Mouse (Mus musculus): ENCODE data around the gene Tm2d1.
"Not testable (repeated sequence)": the region's sequence is repeated elsewhere in the genome, so short reads cannot be mapped to it uniquely, and the experiment has no call there.

The Tm2d1 gene

GRCm38 (mm10) chr4:98382716-98383424 lies at the start of gene Tm2d1:
TSS of gene Tm2d1 (minus strand) at chr4:98383306.
- DNase-seq: peak; percentile 76

GRCm38 (mm10) chr4:98428371-98428770 lies 45.3 kb upstream of the Tm2d1 start:
- no peak for DNase-seq

GRCm38 (mm10) chr4:98415150-98415549 lies 32.0 kb upstream of the Tm2d1 start:
- not testable (repeated sequence) for DNase-seq

GRCm38 (mm10) chr4:98408455-98408854 lies 25.3 kb upstream of the Tm2d1 start:
- no peak for DNase-seq

DNA sequence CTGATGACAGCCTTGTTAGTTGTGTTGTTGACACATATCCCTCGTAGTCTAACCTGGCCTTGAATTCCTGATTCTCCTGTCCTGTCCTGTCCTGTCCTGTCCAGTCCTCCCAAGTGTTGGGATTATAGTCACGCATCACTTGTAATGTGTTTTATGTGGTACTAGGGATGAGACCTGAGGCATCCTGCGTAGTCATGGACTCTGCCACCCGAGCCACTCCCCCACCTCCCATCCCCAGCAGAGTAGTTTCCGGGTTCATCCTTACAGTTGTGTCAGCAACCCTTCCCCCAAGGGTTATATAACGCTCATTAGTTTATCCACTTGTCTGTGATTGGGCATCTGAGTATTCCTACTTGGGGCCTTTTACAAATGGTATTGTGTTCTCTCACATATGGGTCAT lies 21.3 kb upstream of the Tm2d1 start:
- no peak for DNase-seq

- DNase-seq: no peak
These were observed 20.4 kb upstream of the Tm2d1 start for GRCm38 (mm10) chr4:98403492-98403891.

- no peak for DNase-seq
These were observed 18.5 kb upstream of the Tm2d1 start for GRCm38 (mm10) chr4:98401584-98401962.

- no peak for DNase-seq
These were observed 17.9 kb upstream of the Tm2d1 start for GRCm38 (mm10) chr4:98400926-98401583.

DNA sequence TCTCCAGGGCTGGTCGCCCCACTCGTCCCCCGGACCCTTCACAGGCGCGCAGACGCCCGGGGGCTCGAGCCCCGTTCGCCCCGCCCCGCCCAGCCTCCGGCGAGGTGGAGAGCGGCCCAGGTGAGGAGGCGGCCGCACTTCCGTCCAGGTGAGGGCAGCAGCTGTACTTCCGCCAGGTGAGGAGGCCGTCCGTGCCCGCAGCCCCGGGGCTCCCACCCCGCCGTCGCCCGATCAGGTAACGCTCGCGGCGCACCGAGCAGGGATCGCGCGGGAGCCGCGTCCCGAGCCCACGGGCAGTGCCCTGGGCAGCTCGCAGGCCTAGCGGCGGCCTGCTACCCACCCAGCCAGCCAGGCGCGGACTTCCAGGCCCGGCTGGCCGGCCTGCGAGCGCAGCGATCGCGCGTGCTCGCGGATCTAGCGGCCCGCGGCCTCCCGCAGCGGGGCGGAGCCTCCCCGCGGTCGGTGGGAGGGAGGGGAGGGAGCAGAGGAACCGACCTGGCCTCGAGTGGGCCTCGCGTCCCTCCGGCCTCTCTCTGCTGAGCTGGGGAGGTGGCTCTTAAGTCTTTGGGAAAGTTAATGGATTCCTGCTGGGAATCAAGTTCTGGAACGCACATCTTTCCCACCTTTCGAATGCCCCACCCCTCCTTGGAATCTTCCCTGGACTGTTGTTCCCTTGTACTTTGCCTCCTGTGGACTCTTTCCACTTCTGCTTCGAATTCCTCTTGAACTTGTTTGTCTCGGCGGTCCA lies 12.8 kb upstream of the Tm2d1 start, which contains the start of gene Patj:
TSS of gene Patj (plus strand) at position 96 of the 748 bp plus-strand sequence.
- peak; percentile 63 for DNase-seq

- no peak for DNase-seq
These were observed 12.2 kb upstream of the Tm2d1 start for GRCm38 (mm10) chr4:98395346-98395689.

DNA sequence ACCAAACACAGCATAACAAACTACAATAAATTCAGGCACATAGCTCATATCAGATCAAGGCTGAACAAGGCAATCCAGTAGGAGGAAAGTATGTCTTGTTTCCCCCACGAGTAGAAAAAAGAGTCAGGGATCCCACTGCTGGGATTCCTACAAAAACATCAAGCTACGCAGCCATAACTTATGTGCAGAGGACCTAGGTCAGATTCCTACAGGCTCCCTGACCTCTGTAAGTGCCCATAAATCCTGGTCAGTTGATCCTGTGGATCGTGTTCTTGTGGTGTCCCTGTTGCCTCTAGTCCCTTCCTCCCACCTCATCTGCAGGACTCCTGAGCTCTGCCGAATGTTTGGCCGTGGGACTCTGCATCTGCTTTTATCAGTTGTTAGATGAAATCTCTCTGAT lies 1.9 kb upstream of the Tm2d1 start:
- no peak for DNase-seq

GRCm38 (mm10) chr4:98376943-98377342 lies 6.2 kb downstream of the Tm2d1 start:
- no peak for DNase-seq

- DNase-seq: no peak
These were observed 7.7 kb downstream of the Tm2d1 start for GRCm38 (mm10) chr4:98375401-98375800.

- no peak for DNase-seq
These were observed 24.9 kb downstream of the Tm2d1 start for GRCm38 (mm10) chr4:98358034-98358809.

- DNase-seq: no peak
These were observed 34.5 kb downstream of the Tm2d1 start for GRCm38 (mm10) chr4:98348580-98348979.

DNA sequence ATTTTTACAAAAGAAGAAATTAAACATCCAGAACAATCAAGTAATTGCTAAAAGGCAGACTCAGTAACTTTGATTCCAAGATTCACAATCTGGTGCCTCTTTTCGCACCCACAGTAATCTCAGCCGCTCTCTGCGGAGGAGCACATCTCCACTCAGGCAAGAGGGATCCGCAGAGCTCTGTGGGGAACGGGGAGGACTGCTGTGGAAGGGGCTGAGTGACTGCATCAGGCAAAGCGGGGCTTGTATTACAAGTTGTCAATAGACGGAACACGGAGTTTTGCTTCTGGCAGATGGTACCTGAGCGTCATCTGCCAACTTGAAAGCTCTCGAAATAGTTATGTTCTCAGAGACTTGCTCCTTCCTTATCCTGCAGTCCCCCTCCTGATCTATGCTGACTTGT lies 37.3 kb downstream of the Tm2d1 start:
- DNase-seq: no peak

GRCm38 (mm10) chr4:98339992-98340564 lies 43.0 kb downstream of the Tm2d1 start:
- no peak for DNase-seq

DNA sequence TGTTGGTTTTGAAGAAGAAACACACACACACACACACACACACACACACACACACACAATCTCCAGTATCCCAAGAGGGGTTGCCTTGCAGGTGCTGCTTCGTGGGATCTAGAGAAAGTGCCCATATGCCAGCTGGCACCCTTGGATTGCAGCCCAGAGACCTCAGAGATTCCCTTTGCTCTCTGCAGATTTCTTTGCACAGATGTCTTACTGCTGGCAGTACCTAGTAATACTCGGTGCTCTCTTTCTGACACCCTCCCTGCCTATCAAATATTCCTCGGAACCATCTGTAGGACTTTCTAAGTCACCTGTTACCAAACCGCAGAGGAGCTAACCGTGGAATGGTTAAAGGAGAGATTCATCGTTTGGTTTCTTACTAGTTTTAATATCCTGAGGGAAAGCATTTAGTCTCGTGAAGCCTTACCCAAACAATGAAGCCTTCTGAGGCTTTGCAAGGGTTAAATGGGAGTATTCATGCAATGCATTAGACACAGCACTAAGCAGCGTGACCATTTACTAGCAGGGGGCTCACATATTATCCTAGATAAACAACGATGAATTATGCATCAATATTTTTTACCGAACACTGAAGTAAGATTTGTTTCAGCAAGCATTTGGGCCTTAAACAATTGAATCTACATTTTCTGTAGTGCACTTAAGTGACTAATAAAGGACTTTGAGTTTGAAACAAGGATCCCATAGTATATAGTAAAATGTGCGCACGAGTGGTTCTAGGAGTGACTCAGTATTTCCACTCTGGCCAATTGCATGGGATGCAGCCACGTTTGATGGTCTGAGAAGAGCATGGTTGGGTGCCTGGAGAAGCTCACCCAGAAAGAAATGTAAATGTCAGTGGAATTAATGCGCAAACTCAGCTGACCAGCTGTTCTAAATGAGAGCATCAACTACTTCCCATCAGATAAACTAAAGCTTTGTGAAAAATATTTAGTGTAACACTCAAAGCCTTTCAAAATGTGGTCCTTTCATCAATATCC lies 44.2 kb downstream of the Tm2d1 start:
- no peak for DNase-seq

- no peak for DNase-seq
These were observed 45.9 kb downstream of the Tm2d1 start for GRCm38 (mm10) chr4:98337197-98337596.

DNA sequence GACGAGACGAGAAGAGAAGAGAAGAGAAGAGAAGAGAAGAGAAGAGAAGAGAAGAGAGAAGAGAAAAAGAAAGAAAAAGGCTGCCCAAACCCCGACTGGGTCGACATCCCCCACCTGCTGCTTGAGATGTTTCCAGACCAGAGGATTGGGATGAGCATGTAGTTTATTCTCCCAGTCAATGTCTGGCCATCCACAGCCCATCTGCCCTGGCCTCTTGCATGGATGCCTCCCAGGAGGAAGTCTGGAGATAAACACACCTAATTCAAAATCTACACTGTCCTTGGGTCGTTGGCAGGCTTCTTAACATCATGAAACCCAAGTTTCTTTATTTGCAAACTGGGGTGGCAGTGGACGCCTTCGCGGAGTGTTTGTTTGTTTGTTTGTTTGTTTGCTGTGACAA lies 47.4 kb downstream of the Tm2d1 start:
- no peak for DNase-seq

DNA sequence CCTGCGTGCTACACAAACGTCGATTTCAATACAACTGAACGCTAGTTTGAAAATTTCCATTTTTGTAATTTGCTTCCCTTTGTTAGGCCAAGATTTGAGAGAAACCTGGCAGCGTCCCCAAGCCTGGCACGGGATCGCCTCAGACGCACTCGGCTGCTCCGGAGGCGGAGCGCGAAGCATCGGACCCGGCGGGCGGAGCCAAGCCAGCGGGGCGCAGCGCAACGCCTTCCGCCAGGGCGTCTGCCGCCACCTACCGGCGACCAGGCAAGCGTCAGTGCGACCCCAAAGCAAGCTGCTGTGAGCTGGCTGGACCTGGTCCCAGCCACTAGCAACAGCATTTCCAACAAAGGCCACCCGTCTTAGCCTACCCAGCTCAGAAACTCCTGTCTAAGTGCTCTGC lies 60.9 kb downstream of the Tm2d1 start:
- DNase-seq: peak; percentile 93
